Mouse (Mus musculus) testis, adult 2 months (tissue): ENCODE data around the gene Dnajc28. TPM values are rescaled to one million over a fixed set of nuclear protein-coding genes. Genes with fewer than 3 reads are reported as not detected.

Experiments used
- H3K27ac ChIP-seq: fragments of 200-500 bp; 2 replicates; pipeline ENCODE4 v1.5.1; 2012; ENCODE audit warnings: low read depth, low read length; ENCODE audit not compliant: control insufficient read depth, insufficient read depth
- H3K27me3 ChIP-seq: fragments of 200-500 bp; 2 replicates; pipeline ENCODE4 v1.6.1; 2012; ENCODE audit warnings: mild to moderate bottlenecking, low read length, moderate library complexity; ENCODE audit not compliant: control insufficient read depth, insufficient read depth
- H3K36me3 ChIP-seq: fragments of 200-500 bp; 2 replicates; pipeline ENCODE4 v1.6.1; 2012; ENCODE audit warnings: mild to moderate bottlenecking, low read length; ENCODE audit not compliant: control insufficient read depth, insufficient read depth
- H3K4me1 ChIP-seq: fragments of 200-500 bp; 2 replicates; pipeline ENCODE4 v1.6.1; 2012; ENCODE audit warnings: low read length; ENCODE audit not compliant: control insufficient read depth, insufficient read depth
- H3K4me3 ChIP-seq: fragments of 200-500 bp; 2 replicates; pipeline ENCODE4 v1.5.1; 2012; ENCODE audit warnings: low read depth, mild to moderate bottlenecking, low read length, moderate library complexity, mixed read lengths; ENCODE audit not compliant: control insufficient read depth
- CTCF ChIP-seq: fragments of 200-500 bp; IDR thresholded peaks from 2 replicates; pipeline ENCODE4 v1.5.1; 2012; ENCODE audit warnings: low read depth, mild to moderate bottlenecking, inconsistent platforms, low read length, moderate library complexity; ENCODE audit not compliant: control insufficient read depth, insufficient read depth, insufficient replicate concordance
- POLR2A ChIP-seq: fragments of 200-500 bp; IDR thresholded peaks from 2 replicates; pipeline ENCODE4 v1.6.1; 2012; ENCODE audit warnings: low read depth, mild to moderate bottlenecking, inconsistent platforms, low read length, moderate library complexity; ENCODE audit not compliant: control insufficient read depth
- polyA plus RNA-seq: library from polyadenylated mRNA; depleted of rRNA; stranded (reverse); fragments of >200 nt; gene quantifications from 2 replicates; pipeline ENCODE4 v1.2.3, GENCODE M21; 2012

Dnajc28 gene
- polyA plus RNA-seq, 1 experiment = 12.5 TPM

GRCm38 (mm10) chr16:91620185-91620584 lies 1.4 kb upstream of the Dnajc28 start:
- Histone ChIP-seq H3K4me3 (no peak overlapping the region), H3K27me3 (no peaks in the 10 kb centered on the region), H3K27ac (no peak overlapping the region), H3K36me3 (peaks cover 3% of the 10 kb centered on the region), H3K4me1 (peaks cover 11% of the 10 kb centered on the region)
- TF ChIP-seq CTCF = no peak
- no peak for TF ChIP-seq POLR2A

- peaks cover 16% of the 10 kb centered on the region for H3K4me1 ChIP-seq
- no peak overlapping the region for H3K27ac ChIP-seq
- TF ChIP-seq POLR2A = no peak
- no peak for TF ChIP-seq CTCF
- H3K27me3 ChIP-seq = no peaks in the 10 kb centered on the region
- H3K4me3 ChIP-seq = no peak overlapping the region
- H3K36me3 ChIP-seq = peaks cover 3% of the 10 kb centered on the region
These were observed 4.3 kb downstream of the Dnajc28 start for GRCm38 (mm10) chr16:91614552-91614951.

GRCm38 (mm10) chr16:91612525-91612924 lies 6.3 kb downstream of the Dnajc28 start:
- peaks cover 3% of the 10 kb centered on the region for H3K36me3 ChIP-seq
- no peak overlapping the region for H3K27ac ChIP-seq
- H3K4me3 ChIP-seq = no peak overlapping the region
- no peaks in the 10 kb centered on the region for H3K27me3 ChIP-seq
- no peak for TF ChIP-seq CTCF
- no peak for TF ChIP-seq POLR2A
- peaks cover 14% of the 10 kb centered on the region for H3K4me1 ChIP-seq

GRCm38 (mm10) chr16:91611248-91611647 lies 7.6 kb downstream of the Dnajc28 start:
- TF ChIP-seq POLR2A = 0 out of 2 replicates have a peak, but pooled peaks have one; percentile 6
- no peak for TF ChIP-seq CTCF
- H3K27ac ChIP-seq = peak overlapping the region; percentile 70
- H3K27me3 ChIP-seq = no peaks in the 10 kb centered on the region
- H3K36me3 ChIP-seq = peaks cover 1% of the 10 kb centered on the region
- peak overlapping the region; percentile 78 for H3K4me3 ChIP-seq
- H3K4me1 ChIP-seq = peaks cover 14% of the 10 kb centered on the region

- Histone ChIP-seq H3K4me3 (no peak overlapping the region), H3K27me3 (no peaks in the 10 kb centered on the region), H3K4me1 (peaks cover 14% of the 10 kb centered on the region), H3K36me3 (no peaks in the 10 kb centered on the region), H3K27ac (no peak overlapping the region; the same call in 1 of the 2 replicates)
- TF ChIP-seq POLR2A (no peak), CTCF (no peak)
These were observed 9.2 kb downstream of the Dnajc28 start for GRCm38 (mm10) chr16:91609501-91610245.

- H3K4me3 ChIP-seq = no peak overlapping the region
- no peaks in the 10 kb centered on the region for H3K27me3 ChIP-seq
- H3K4me1 ChIP-seq = peaks cover 11% of the 10 kb centered on the region
- H3K27ac ChIP-seq = no peak overlapping the region
- no peaks in the 10 kb centered on the region for H3K36me3 ChIP-seq
- TF ChIP-seq POLR2A (no peak), CTCF (no peak)
These were observed 11.9 kb downstream of the Dnajc28 start for GRCm38 (mm10) chr16:91606958-91607357.

GRCm38 (mm10) chr16:91605156-91605555 lies 13.7 kb downstream of the Dnajc28 start:
- H3K4me1 ChIP-seq = peaks cover under 1% of the 10 kb centered on the region
- H3K36me3 ChIP-seq = no peaks in the 10 kb centered on the region
- H3K4me3 ChIP-seq = no peak overlapping the region
- no peaks in the 10 kb centered on the region for H3K27me3 ChIP-seq
- no peak for TF ChIP-seq CTCF
- TF ChIP-seq POLR2A = no peak
- H3K27ac ChIP-seq = no peak overlapping the region

- no peak overlapping the region for H3K4me3 ChIP-seq
- TF ChIP-seq CTCF = no peak
- TF ChIP-seq POLR2A = no peak
- H3K36me3 ChIP-seq = no peaks in the 10 kb centered on the region
- H3K27ac ChIP-seq = no peak overlapping the region
- no peaks in the 10 kb centered on the region for H3K27me3 ChIP-seq
- peaks cover 7% of the 10 kb centered on the region for H3K4me1 ChIP-seq
These were observed 17.1 kb downstream of the Dnajc28 start for GRCm38 (mm10) chr16:91601693-91602092.
